Mouse (Mus musculus): ENCODE results near the gene Ptrhd1.
A peak's percentile ranks its signal among the peaks of the same experiment; 100 is the strongest.
"Not testable (repeated sequence)": the region's sequence is repeated elsewhere in the genome, so short reads cannot be mapped to it uniquely, and the experiment has no call there.

Ptrhd1 gene

DNA sequence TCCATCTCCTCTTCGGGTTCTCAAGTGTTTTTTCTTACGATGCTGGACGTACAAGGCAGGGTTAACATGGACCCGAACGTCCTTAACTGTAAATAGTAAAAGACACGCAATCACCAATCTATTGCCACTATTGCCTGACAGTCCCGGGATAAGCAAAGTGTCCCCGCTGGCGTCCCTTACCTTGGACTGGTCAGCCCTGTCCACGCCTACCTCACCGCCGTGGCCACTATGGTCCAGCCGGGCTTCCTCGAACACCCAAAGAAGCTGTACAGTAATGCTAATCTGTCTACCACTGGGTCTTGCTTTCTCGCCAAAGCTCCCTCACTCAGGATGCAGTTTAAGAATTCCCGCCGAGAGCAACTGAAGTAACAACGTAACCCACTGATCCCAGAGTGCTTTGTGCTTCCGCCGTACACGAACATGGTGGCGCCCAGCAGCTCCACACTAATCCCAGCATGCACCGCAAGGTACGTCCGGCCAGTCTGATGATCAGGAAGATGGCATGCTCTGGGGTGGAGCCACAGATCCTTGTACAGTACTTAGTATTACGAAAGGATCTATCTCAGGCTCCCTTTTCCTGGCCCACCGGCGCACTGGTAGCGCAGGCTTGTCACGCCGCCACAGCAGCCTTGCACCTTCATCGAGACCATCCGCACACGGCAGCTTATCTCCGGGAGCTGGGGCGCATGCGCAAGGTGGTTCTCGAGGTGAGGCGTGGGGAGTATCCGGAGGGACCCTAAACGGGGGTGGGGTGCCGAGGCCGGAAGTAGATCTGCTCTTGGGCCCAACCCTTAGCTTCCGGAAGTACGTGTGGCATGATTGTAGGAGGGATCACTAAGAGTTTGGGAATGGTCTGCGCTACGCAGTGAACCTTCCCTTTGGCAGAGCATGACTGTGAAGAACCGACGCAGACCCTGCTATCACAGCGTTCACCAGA lies at the start of gene Ptrhd1, which contains the start of gene Cenpo:
Ptrhd1 (plus strand) TSS at position 456 of the 937 bp plus-strand sequence.
Cenpo (minus strand) TSS at position 723 of the 937 bp plus-strand sequence.
- DNase-seq (ENCODE audit: low read depth, low spot score), result peak; percentile 98

DNA sequence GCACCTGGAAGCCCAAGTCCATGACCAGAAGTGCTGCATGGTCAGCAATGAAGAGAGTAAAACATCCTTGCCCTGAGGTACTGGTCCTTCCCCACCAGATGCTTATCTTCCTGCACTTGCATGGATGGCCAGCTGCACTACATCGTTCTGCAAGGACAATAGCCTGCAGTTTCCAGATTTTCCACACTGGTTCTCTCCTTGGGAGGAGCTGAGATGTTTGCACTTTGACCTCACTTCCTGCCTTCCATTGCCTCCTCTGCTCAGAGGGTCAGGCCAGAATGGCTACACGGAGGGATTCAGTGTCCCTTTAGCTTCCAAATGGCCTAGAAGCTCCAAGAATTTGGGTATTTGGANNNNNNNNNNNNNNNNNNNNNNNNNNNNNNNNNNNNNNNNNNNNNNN lies 49.2 kb upstream of the Ptrhd1 start:
- no peak for DNase-seq (ENCODE audit: low read depth, low spot score)

DNA sequence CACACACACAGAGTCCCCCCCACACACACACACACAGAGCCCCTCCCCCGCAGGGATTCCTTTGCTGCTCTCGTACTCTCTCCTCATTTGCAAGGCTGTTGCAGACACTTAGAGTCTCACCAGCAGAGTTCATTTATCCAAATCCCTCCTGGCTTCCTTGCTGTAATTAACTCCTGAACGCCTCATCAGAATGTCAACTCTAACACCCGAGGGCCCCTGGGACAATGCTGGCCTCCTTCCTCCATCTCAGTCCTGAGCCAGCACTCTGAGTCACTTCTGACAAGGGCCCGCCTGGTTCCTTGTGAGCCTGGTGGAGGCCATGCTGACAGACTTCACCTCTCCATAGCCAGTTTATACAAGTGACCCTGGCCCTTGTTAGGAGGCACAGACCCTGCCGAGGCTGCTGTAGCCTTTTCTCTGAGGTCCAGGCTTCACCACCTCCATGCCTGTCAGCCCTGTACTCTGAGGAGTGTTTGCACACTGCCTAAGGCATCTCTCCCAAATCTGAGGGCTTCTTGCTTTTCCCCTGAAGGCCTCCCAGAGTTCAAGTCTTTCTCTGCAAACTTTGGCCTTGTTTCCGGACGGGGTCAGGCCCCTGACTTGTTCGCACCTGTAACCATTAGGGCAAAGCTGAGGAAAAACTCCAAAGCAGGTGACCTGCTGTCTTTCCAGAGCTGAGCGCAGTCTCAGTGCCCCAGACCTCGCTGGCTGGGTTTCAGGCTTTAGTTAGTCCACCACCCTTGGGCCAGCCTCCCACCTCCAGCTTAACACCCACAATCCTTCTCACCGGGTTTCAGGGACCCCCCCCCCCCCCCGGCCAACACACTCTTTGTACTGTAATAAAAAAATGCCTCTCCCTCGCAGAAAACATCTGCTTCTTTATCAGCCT lies 45.4 kb upstream of the Ptrhd1 start:
- peak; percentile 32 for DNase-seq (ENCODE audit: low read depth, low spot score)

DNA sequence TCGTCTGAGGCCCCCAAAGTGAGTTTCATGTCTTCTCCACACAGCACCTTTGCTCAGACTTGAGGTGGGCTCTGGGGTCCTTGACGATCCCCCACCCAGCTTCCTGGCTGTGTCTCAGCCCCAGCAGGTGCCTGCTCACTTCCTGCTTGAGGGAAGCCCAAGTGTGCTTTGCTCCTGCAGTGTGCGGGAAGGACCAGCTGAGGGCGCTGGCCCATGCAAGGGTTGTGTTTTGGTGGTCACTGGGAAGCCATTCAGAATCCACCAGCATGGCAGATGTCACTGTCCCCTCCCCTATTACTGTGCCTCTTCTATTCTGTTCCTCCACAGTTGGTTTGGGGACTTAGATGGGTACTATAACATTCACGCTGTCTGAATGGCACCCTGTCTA lies 44.8 kb upstream of the Ptrhd1 start:
- peak; percentile 82 for DNase-seq (ENCODE audit: low read depth, low spot score)

DNA sequence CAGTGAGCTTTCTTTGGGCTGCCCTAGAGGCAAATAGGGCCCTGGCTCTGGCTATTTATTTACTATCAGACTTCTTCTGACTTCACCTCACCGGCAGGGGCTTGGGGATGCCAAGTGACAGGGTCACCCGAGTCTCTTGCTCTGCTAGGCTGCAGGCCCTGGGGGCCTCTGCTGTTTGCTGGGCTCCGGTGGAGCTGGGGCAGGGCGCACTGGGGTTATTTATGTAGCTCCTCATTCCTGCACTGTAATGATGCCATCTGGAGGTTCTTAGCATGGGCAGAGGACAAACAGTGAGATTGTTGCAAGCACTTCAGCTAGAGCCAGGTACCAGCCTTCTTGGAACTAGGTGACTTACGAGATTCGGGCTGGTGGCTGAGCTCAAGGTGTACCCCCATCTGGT lies 41.3 kb upstream of the Ptrhd1 start:
- DNase-seq (ENCODE audit: low read depth, low spot score), result no peak

DNA sequence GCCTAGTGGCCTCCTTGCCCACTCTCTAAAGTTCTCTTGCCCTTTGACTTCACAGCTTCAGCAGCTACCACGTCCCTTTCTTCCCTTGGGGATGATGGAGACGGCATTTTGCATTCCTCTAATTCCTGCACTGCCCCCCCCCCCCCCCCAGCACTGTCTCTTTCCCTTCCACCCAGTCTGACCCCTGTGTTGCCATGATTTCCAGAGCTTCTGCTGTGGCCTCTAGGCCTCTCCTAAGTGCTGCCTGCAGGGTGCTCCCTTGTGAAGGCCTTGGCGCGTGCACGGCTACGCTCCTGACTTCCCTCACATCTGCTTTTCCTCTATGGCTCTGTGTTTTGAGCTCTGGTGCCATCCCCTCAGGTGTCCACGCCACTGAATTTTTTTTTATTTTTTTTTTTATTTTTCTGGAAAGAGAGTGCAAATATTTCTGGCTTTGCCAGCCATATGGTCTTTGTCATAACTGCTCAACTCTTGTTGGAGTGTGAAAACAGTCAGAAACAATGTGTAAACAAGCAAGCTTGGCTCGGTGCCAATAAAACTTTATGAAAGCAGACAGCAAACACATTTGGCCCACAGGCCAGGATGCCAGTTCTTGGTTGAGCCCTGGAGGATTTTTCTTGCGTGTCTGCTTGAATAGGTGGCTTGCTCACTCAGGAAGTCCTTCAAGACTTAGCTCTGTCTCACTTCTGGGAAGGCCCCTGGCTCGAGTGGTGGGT lies 40.6 kb upstream of the Ptrhd1 start:
- DNase-seq (ENCODE audit: low read depth, low spot score), result no peak

DNA sequence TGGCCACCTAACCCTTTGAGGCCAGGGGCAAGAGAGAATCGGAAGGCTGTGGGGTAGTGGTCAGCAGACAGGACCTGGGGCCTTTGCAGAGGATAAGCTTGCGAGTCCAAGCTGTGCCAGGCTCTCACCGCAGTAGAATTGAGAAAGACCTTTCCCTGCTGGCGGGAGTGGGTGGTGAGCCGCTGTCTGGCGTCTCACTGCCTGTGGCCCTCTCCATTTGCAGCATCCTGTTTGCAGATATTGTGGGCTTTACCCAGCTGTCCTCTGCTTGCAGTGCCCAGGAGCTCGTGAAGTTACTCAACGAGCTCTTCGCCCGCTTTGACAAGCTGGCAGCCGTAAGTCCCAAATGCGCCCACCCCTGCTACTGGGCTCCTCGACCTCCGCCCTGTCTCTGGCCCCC lies 39.2 kb upstream of the Ptrhd1 start:
- DNase-seq (ENCODE audit: low read depth, low spot score), result peak; percentile 35

DNA sequence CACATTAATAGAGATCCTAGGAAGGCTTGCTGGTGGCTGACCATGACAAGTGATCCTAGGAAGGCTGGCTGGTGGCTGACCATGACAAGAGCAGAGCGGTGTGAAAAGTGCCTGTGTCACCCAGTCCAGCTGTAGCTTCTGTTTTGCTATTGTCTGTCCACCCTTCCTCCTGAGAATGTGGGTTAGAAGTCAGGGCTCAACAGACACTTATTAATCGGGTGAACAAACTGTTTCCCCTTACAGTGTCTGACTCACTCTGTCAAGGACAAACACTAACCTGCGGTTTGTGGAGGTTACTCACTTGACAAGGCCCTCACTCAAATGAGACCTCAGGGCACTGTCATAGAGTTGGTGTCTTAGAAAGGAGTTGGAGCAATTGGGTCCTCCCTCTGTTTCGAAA lies 35.1 kb upstream of the Ptrhd1 start:
- no peak for DNase-seq (ENCODE audit: low read depth, low spot score)

DNA sequence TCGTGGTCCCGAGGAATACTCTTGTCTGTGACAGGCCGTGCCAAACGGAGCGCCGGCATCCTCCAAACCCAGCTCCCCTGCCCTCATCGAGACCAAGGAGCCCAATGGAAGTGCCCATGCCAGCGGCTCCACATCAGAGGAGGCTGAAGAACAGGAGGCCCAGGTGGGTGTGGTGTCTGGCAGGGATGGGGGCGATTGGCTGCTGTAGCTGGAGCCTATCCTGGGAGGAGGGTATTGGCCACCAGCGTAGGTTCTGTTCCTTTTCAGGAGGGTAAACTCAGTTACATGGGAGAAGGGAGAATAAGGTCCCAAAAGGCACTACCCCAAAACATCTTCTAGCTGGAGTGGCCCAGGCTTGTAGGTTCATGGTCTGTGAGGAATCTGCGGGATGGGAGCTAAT lies 34.6 kb upstream of the Ptrhd1 start:
- DNase-seq (ENCODE audit: low read depth, low spot score), result no peak

DNA sequence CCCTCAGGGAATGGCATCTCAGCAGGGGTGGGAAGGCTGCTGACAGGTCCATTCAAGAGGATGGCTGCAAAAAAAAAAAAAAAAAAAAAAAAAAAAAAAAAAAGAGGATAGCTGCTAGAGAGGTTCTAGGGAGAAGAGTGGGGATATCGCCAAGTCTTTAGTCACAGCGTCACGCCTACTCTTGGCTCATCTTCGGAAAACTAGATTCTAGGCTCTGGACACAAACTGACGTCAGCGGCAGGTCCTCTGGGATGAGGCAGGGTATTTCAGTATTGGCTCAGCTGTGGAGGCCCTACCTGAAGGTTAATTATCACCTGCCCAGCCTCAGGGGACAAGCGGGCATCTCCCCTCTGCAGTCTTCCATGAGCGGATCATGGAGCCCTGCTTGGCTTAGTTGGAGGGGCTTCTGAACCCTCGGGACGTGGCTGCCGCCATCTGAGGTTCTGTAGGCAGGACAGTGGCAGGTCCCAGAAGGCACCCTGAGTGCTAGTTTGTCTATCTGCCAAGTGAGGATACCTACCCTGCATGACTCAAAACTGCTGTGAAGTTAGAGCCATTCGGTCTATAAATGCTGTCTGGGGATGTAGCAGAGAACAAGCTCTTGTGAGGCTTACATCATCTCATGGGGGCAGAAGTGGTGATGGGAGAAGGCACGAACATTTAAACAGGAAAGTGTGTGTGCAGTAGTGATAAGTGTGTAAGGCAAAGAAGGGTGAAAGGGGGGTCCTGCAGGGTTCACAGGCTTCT lies 32.2 kb upstream of the Ptrhd1 start:
- no peak for DNase-seq (ENCODE audit: low read depth, low spot score)

DNA sequence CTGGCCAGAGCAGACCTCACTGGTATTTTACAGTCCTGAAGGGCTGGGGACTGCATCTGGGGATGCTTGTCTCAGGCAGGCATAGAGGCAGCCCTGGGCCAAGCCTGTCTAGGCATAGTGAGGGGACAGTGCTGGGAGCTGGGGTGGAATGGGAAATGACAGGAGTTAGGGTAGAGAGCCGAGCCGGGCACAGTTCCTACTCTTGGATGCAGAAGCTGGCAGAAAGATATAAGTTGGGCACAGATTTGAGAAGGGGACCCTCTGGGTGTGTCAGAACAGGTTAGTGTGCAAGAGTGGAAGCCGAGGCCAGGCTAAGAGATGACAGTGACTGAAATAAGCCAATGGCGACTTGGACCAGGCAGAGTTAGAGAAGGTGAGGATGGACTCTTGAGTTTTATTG lies 31.6 kb upstream of the Ptrhd1 start:
- no peak for DNase-seq (ENCODE audit: low read depth, low spot score)

DNA sequence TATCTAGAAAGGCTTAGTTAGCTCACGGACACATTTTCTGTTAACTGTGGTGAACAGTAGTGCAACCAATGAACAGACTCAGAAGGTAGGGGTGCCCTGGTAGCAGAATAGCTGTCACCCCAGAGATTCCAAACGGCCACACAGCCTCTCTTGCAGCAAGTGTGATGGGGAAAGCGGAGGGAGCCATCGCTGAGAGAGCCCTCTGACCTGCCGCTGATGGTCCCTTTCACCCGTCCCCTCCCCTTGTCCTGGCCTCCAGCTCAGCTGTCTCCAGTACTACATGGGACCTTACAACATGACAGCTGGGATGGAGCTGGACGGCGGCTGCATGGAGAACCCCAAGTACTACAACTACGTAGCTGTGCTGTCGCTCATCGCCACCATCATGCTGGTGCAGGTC lies 27.7 kb upstream of the Ptrhd1 start:
- no peak for DNase-seq (ENCODE audit: low read depth, low spot score)

DNA sequence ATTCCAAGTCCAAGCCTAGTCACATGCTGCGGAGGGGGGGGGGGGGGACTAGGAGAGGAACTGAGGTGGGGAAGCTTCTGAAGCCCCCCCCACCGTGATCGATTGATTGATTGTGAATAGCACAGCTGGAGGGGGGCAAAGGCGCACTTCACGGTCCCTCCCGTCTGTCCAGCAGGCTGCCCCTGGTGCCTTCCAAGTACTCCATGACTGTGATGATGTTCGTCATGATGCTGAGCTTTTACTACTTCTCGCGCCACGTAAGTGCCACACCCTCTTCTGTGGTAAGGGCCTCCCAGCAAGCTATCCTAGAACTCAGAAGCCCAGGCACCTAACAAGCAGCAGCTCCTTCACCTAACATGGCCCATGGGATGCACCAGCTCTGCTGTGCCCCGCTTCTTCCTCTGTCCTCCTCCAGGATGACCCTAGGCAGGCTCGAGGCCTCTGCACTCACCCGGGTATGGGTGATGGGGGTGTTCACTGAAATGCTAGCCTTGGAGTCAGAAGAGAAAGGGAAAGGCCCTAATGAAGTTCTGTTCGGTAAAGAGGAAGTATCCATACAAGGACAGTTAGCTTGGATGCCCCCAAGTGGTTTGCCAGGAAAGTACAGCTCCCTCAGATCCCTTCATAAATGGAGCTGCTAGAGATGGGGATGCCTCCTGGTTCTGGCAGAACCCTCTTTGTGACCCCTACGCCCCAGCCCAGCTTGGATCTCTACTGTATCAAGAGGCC lies 25.3 kb upstream of the Ptrhd1 start:
- DNase-seq (ENCODE audit: low read depth, low spot score), result peak; percentile 70

DNA sequence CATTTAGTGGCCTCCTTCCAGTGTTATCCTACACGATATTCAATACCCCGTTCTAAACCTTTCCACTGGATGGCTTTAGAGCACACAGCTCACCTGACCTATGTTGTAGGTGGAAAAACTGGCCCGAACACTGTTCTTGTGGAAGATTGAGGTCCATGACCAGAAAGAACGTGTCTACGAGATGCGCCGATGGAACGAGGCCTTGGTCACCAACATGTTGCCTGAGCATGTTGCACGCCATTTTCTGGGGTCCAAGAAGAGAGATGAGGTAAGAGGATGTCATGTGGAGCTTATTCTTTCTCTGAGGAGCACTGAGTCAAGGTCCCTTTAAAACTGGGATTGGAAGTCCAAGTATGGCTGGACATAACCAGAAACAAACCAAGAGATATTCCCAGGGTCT lies 24.6 kb upstream of the Ptrhd1 start:
- DNase-seq (ENCODE audit: low read depth, low spot score), result no peak

DNA sequence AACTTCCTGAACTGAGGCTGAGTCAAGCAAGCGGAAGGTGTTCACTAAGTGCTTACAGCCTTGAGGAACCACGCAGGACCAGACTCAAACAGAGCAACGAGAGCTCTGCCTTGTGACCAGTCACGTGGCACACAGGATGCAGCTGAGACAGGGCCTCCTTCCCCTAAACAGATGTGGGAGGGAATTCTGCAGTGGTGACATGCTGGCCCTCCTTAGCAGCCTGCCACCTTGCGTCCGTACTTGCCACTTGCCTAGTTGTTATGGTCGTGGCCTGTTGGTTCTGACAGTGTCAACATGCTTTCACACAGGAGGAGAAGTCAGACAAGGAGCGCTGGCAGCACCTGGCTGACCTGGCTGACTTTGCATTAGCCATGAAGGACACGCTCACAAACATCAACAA lies 22.7 kb upstream of the Ptrhd1 start:
- peak; percentile 70 for DNase-seq (ENCODE audit: low read depth, low spot score)

DNA sequence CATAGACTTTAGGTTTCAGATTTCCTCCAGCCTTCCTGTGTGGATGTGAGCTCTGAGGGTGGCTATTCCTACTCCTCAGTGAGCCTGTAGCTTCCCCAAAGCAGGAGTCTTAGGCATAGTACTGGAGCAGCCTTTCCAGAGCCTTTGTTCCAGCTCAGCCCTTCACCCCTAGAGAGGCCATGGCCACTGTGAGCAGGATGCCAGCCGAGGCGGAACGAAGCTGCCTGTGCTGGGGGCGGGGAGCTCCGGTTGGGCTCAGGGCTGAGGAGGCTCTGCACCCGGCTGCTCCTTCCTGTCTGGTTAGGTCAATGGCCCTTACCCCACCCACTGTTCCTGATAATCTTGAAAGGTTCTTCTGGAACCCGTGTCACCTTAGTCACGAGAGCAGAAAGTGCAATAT lies 20.9 kb upstream of the Ptrhd1 start:
- DNase-seq (ENCODE audit: low read depth, low spot score), result no peak

DNA sequence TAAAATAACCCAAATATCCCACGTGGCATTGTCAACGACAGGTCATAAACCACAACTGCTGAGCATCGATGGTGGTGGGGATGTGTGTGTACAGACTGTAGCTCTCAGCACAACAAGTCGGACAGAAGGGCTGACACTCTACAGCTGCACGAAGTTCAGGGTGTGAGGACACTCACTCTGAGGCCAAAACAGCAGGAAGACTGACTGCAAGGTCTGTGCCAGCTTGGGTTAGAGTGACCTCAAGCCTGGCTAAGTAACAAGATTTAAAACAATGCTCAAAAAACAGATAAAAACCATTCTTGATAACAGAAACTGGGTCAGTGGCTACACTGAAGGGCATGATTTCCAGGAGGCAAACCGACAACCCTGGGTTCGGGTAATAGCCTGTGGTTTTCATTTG lies 3.7 kb upstream of the Ptrhd1 start:
- DNase-seq (ENCODE audit: low read depth, low spot score), result no peak

DNA sequence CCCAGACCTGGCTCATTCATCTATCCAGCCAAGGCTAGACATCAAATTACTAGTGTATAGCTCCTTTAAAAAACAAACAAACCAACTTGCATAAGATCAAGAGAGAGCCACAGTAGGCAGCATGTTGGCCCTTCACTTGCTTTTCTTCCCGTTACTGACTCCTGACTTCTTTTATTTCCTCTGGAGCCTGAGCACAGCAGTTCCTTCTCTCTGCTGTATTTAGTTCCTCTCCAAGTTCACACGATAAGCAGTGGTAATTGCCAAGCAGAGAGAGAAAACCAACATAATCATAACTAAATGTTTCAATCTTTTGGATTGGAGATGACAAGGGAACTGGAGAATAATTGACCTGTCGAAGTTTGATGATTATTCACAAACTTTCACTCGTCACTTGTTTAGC lies 1.1 kb upstream of the Ptrhd1 start:
- DNase-seq (ENCODE audit: low read depth, low spot score), result no peak

DNA sequence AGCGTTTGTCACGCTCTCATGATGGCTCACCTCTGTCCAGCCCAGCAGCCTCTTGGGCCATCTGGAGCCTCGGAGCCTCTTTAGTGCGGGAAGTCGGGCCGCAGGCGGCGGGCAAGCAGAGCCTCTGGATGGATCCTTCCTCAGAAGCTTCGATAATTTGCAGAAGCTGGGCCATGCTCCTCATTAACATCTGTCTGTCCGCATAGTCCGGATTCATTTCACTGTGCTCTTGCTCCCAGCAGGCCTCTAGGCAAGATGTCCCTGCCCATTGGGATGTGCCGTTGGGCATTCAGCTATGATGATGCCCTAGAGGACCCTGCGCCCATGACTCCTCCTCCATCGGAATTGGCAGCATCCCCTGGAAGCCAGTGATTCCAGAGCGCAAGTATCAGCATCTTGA lies 3.7 kb downstream of the Ptrhd1 start:
- DNase-seq (ENCODE audit: low read depth, low spot score), result no peak

DNA sequence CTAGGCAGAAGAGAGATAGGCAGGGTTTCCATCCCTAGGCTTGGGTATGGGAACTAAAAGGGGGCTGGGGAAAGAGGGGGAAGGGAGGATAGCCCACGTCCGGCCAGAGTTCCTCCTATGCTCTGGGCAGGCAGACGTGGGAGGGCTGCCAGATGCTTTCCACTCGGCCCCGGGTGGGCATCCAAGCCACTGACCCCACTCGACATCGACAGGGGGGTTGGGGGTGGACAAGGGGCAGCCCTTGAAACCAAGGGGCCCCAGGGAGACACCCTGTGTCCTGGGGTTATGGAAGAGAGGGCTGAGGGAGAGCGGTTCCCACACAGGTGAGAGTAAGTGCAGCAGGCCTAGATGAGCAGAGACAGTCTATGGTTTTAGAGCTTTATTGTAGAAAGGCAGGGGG lies 6.5 kb downstream of the Ptrhd1 start:
- not testable (repeated sequence) for DNase-seq (ENCODE audit: low read depth, low spot score)

Measured in ZHBTc4 (cell line).